Mouse (Mus musculus): Measurements from ENCODE around the gene Olfr960.

GRCm38 (mm10) chr9:39624711-39625110 lies 3.5 kb downstream of the Olfr960 start:
- TF ChIP-seq CTCF (IDR thresholded peaks at IDR 0.05 in 2 of 3, conservative IDR thresholded peaks at IDR 0.05 in 1 of 3; ENCODE audit: control insufficient read depth in 1 of 3, insufficient read depth in 1 of 3, low read depth in 2 of 3, low read length in 3 of 3, poor library complexity in 1 of 3, severe bottlenecking in 1 of 3) (no peak), ZC3H11A (IDR thresholded peaks at IDR 0.05; ENCODE audit: low read depth, low read length) (no peak), CHD2 (IDR thresholded peaks at IDR 0.05; ENCODE audit: low read length) (no peak), POLR2A (IDR thresholded peaks at IDR 0.05; ENCODE audit: control insufficient read depth in 1 of 2, insufficient read depth in 1 of 2, low read depth in 1 of 2, low read length in 2 of 2, poor library complexity in 1 of 2) (no peak), EP300 (IDR thresholded peaks at IDR 0.05; ENCODE audit: low read depth in 1 of 2, low read length in 2 of 2) (no peak), USF2 (IDR thresholded peaks at IDR 0.05; ENCODE audit: borderline replicate concordance in 1 of 2, insufficient read depth in 1 of 2, low read depth in 1 of 2, low read length in 2 of 2) (no peak), SMC3 (IDR thresholded peaks at IDR 0.05; ENCODE audit: low read depth, low read length) (no peak)

All from MEL (cell line).